Mouse (Mus musculus) thymus, postnatal 10 days (tissue): ENCODE data around the gene Pxn.

Source experiments
- DNase-seq, 2 experiments: peaks; one replicate each; pipeline ENCODE4 v3.0.0; 2021; ENCODE audit warnings: low spot score in 2 of 2

Gene Pxn

DNA sequence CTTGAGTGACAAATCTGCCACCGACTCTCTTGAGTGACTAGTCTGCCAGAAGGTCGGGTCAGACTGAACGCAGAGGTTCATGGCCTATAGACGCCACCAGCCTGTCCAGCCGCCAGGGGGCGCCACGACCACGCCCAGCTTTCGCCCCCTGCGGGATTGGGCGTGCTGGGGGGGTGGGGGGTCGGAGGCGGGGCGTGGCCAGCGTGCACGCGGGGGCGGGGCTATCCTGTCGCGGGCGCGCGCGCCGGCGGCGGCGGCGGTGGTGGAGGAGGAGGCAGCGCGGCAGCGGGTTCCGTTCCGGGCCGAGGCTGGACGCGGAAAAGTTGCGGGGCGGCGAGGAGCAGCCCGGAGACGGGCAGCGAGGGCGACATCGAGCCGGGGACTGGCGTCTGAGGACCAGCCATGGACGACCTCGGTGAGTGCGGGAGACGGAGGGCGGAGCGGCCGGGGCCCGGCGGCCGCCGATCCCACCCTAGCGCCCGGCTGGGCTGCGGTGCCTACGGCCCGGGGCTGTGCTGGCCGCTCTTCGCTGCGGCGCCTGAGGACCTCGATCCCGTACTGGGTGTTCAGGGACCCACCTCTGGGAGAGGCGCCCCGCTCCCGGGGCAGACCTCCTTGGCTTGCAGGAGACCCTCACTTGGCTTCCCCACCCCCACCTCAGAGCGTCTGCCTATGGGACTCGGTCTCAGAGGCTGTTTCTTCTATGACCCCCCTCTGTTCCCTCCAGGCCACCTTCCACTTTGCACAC, at the start of gene Pxn:
Pxn (plus strand) TSS at position 223 of the 748 bp plus-strand sequence.
- peak; percentile 91 to 99 for DNase-seq

DNA sequence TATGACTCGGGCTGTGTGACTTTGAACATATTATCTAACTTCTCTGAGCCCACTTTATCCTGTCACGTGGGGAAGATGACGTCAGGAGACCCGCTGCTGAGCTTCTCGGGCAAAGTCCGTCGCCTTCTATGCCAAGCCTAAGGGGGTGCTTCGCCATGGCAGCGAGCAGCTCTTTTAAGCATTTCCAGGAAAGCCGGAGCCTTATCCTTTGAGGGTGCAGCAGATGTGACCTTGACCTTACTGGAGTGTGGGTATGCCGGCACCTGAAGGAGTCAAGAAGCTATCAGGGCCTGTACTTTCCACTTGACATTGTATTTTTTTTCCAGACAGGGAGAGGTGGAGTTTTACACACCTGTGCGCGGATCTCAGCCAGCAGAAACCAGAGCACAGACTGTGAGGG, 47.6 kb upstream of the Pxn start:
- no peak for DNase-seq

GRCm38 (mm10) chr5:115464408-115465115, 41.9 kb upstream of the Pxn start:
- no peak for DNase-seq

GRCm38 (mm10) chr5:115465642-115466420, 40.6 kb upstream of the Pxn start, which contains the start of gene Pla2g1b:
TSS of gene Pla2g1b (plus strand) at chr5:115466262.
- DNase-seq, result no peak

- DNase-seq, result no peak
Measured at GRCm38 (mm10) chr5:115469791-115470190, 36.7 kb upstream of the Pxn start.

DNA sequence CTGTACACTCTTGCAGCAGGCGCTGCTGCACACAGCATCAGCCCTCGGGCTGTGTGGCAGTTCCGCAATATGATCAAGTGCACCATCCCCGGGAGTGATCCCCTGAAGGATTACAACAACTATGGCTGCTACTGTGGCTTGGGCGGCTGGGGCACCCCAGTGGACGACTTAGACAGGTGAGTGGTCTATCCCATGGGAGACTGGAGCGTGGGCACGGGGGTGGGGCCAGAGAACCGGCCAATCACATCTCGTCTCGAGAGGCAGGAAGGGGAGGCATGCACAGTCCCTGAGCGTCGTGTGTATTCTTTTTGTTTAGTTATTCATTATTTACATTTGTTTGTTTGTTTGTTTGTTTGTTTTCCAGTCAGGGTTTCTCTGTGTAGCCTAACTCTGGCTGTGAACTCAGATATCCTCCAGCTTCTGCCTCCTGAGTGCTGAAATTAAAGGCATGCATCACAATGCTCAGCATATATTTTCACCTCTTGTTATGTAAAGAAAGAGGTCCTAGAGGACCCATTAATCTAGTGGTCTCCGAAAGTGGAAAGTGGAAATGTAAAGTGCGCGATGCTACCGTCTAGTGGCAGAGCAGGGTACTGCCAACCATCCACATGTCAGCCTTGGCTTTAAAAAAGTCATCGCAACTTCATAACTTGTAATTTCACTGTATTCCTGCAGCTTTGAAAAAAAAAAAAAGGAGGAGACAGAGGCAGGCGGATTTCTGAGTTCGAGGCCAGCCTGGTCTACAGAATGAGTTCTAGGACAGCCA, 35.5 kb upstream of the Pxn start:
- DNase-seq, result peak in 1 of 2 experiments; percentile 55

GRCm38 (mm10) chr5:115473191-115473590, 33.3 kb upstream of the Pxn start:
- no peak for DNase-seq

GRCm38 (mm10) chr5:115474174-115474828, 32.2 kb upstream of the Pxn start:
- no peak for DNase-seq

DNA sequence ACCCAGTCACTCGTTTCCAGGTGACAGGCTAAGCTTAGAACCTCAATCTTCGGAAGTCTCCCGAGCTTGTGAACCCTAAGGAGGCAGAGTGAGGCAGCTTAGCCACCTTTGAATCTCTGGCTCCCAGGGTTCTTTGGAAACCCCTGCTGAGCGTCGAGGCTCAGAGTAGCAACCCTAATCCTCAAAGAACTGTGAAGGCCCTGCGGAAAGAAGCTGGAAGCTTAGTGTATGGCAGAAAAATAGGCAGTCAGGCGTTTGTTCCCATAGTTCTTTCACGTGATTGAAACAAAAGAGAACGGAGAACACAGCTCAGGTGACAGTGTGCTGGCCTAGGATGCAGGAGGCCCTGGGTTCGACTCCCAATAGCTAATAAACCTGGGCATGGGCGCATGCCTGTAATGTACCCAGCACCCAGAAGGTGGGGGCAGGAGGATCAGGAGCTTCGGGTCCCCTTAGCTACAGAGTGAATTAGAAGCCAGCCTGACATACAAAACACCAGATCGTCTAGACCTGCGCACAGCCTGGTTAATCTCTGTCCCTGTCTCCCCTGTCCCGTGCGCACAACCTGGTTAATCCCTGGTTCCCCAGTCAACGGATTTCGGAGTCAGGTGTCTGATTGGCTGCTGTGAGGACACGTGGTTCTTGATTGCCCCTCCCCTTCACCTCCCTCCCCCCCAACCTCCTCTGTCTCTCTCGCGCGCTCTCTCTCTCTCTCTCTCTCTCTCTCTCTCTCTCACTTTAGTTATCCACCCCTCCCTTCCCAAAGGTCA, 31.0 kb upstream of the Pxn start:
- no peak for DNase-seq

- no peak for DNase-seq
Measured at GRCm38 (mm10) chr5:115476107-115476727, 30.3 kb upstream of the Pxn start.

- DNase-seq, result no peak
Measured at GRCm38 (mm10) chr5:115479561-115479960, 26.9 kb upstream of the Pxn start.

DNA sequence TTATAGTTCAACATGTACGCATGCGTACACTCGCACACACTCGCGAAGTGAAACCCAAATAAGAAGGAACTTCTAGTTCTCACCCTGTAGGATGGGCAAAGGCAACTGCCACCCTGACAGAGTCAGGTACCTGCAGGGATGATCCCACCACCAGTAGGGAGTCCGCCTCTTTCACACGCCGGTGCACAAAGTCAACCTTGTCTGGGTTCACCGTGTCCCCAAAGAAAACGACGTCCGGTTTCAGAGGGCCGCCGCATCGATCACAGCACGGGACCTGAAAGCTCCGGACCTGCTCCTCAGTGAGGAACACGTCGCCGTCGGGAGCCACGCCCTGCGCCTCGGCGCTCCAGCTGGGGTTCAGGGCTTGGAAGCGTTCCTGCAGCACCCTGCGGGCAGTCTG, 26.4 kb upstream of the Pxn start:
- DNase-seq, result no peak

DNA sequence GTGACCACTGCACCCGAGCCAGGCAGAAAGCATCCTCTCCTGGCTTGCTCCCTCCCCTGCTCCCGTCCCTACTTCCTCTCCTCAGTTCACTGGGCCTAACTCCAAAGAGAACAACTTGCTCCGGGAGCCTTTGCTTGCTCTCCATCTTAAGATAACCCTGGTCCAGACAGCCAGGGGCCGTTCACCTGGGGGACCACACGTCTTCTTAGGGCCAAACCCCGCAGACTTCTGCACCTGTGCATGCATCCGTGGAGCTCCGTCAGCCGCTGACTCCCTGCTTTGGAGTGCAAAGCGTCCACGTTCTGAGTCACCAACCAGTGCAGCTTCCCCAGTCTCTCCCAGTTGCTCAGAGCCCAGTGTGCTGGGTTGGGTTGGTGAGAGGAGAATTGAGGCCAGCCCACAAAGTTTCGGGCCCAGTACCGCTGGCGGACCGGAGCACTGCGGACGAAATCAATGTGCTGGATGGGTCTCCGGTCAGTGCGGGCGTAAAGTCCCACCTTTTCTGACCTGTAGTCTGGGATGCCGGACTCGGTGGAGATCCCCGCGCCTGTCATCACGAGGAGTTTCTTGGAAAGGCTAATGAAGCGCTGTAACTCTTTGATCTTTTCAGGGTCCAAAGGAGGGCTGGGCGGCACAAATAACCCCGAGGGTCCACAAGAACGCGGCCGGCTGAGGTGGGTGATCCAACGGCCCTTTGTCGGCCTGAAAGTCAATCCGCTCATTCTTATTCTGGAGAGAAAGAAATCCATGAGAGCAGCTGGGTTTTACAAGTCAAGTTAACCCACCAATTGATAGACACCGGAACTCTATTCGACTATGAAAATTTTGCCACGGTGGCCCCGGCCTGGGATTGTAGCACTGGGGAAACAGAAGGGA, 23.8 kb upstream of the Pxn start:
- no peak for DNase-seq

DNA sequence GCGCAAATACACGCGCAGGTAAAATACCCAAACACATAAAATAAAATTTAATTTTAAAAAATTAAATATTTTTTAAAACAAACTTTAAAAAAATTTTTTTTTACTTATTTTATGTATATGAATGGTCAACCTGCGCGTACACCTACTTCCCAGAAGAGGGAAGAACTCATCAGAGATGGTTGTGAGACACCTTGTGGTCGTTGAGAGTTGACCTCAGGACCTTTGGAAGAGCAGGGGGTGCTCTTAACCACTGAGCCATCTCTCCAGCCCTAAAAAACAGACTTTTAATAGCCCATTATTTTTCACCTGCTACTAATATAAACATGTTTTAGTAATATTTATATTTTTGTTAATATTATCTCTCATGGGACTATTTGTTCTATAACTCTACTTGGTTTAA, 23.1 kb upstream of the Pxn start:
- DNase-seq, result no peak

DNA sequence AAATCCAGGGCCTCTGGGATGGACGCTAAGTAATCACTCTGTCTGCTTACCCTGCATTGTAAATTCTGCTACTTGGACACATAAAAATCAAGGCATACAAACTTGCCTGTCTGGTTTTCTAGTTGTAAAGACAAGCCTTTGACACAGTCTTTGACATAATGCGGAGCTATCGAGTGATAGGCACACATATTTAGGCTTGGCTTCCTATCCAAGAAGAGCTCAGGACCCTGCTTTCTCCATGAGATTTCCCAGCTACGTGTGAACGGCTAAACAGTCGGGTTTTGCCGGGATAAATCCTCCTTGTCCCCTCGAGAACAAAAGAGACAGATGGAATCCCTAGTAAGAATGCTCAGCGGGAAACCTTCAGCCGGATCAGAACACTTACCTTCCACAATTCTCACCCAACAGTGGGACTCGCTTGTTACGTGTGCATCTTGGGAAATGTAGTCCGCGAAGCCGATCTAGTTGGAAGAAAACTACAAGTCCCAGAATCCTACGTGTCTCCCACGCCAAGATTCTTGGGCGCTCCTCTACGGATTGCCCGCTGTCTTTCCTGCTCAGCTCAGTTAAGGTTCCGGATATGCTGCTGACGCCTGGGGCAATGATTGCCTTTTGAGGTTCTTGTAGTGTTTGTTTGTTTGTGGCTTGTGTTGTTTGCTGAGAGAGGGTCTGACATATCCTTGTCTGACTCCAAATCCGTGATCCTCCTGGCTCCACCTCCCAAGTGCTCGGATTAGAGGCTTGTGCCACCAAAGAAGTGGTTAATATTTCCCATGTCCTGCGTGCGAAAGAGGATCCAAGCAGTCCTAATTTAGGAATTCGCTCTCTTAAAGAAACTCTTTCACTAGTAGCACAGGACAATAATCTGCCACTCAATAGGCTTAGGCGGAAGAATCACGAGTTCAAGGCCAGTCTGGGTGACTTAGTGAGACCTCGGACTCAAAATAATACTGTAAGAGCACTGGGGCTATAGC, 22.2 kb upstream of the Pxn start, which contains the start of gene Sirt4:
Sirt4 (minus strand) TSS at position 779 of the 974 bp plus-strand sequence.
- peak; percentile 74 to 83 for DNase-seq

- no peak for DNase-seq
Measured at GRCm38 (mm10) chr5:115484996-115485395, 21.5 kb upstream of the Pxn start.

DNA sequence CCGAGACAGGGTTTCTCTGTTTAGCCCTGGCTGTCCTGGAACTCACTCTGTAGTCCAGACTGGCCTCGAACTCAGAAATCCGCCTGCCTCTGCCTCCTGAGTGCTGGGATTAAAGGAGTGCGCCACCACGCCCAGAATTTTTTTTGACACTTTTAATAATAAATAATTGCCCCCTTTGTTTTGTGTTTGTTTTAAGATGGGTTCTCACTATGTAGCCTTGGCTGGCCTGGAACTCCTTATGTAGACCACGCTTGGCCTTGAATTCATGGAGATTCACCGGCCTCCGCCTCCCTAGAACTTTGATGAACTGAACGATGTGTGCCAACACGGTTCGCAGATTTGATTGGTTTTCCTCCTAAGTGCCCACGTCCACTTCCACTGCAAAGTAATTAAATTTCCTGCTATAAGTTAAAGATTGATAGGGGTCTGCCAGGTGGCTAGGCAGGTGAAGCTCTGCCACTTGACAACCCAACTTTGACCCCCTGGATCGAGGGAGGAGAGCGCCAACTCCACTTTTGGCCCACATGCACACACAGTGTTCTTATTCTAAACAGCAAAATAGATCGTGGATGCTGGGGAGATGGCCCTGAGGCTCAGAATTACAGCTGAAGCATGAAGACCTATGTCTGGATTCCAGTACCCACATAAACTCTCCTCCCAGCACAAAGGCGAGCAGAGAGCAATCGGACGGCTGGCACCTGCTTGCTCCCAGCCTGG, 20.8 kb upstream of the Pxn start:
- no peak for DNase-seq
